Mouse (Mus musculus): Measurements from ENCODE around the gene Dnlz. TPM values are rescaled to one million over a fixed set of nuclear protein-coding genes. Genes with fewer than 3 reads are reported as not detected.

The Dnlz gene
- 0.67 TPM for polyA plus RNA-seq (2014; fragmentation: Illumina TruSeq; extraction: RNeasy Lipid Tissue Mini Kit (QIAGEN cat#74804); ENCODE audit: low replicate concordance)

GRCm38 (mm10) chr2:26351358-26352290, at the start of gene Dnlz:
Gene Dnlz, minus strand, starts transcription at chr2:26352110.

GRCm38 (mm10) chr2:26389154-26389690, 37.3 kb upstream of the Dnlz start, which contains the start of the genes Entr1 and Pmpca:
Gene Entr1, minus strand, starts transcription at chr2:26389316.
Gene Pmpca, plus strand, starts transcription at chr2:26389339.

GRCm38 (mm10) chr2:26380131-26380771, 28.3 kb upstream of the Dnlz start, which contains the start of gene Snapc4:
Gene Snapc4, minus strand, starts transcription at chr2:26380653.

GRCm38 (mm10) chr2:26360772-26361171, 8.9 kb upstream of the Dnlz start, which contains the start of gene Card9:
Gene Card9, minus strand, starts transcription at chr2:26360918.

GRCm38 (mm10) chr2:26315072-26315924, 36.6 kb downstream of the Dnlz start, which contains the start of gene Gpsm1:
Gene Gpsm1, plus strand, starts transcription at chr2:26315515.

Other genes starting within 250 kb of the Dnlz start
- gene Nacc2, start 228.9 kb downstream of the Dnlz start, polyA plus RNA-seq (2014; fragmentation: Illumina TruSeq; extraction: RNeasy Lipid Tissue Mini Kit (QIAGEN cat#74804); ENCODE audit: low replicate concordance), result 9.4 TPM
- not detected for gene Lhx3, start 143.8 kb downstream of the Dnlz start, polyA plus RNA-seq (2014; fragmentation: Illumina TruSeq; extraction: RNeasy Lipid Tissue Mini Kit (QIAGEN cat#74804); ENCODE audit: low replicate concordance)
- 6.0 TPM for gene Qsox2, start 114.6 kb downstream of the Dnlz start, polyA plus RNA-seq (2014; fragmentation: Illumina TruSeq; extraction: RNeasy Lipid Tissue Mini Kit (QIAGEN cat#74804); ENCODE audit: low replicate concordance)
- gene Ccdc187, start 57.6 kb downstream of the Dnlz start, polyA plus RNA-seq (2014; fragmentation: Illumina TruSeq; extraction: RNeasy Lipid Tissue Mini Kit (QIAGEN cat#74804); ENCODE audit: low replicate concordance), result 0.11 TPM
- gene Gpsm1, start 36.6 kb downstream of the Dnlz start, polyA plus RNA-seq (2014; fragmentation: Illumina TruSeq; extraction: RNeasy Lipid Tissue Mini Kit (QIAGEN cat#74804); ENCODE audit: low replicate concordance), result not detected
- not detected for gene Card9, start 8.8 kb upstream of the Dnlz start, polyA plus RNA-seq (2014; fragmentation: Illumina TruSeq; extraction: RNeasy Lipid Tissue Mini Kit (QIAGEN cat#74804); ENCODE audit: low replicate concordance)
- gene Snapc4, start 28.5 kb upstream of the Dnlz start, polyA plus RNA-seq (2014; fragmentation: Illumina TruSeq; extraction: RNeasy Lipid Tissue Mini Kit (QIAGEN cat#74804); ENCODE audit: low replicate concordance), result 2.5 TPM
- gene Entr1, start 37.2 kb upstream of the Dnlz start, polyA plus RNA-seq (2014; fragmentation: Illumina TruSeq; extraction: RNeasy Lipid Tissue Mini Kit (QIAGEN cat#74804); ENCODE audit: low replicate concordance), result 27.0 TPM
- gene Pmpca, start 37.2 kb upstream of the Dnlz start, polyA plus RNA-seq (2014; fragmentation: Illumina TruSeq; extraction: RNeasy Lipid Tissue Mini Kit (QIAGEN cat#74804); ENCODE audit: low replicate concordance), result 81.5 TPM
- 4.4 TPM for gene Inpp5e, start 57.1 kb upstream of the Dnlz start, polyA plus RNA-seq (2014; fragmentation: Illumina TruSeq; extraction: RNeasy Lipid Tissue Mini Kit (QIAGEN cat#74804); ENCODE audit: low replicate concordance)
- gene Sec16a, start 93.1 kb upstream of the Dnlz start, polyA plus RNA-seq (2014; fragmentation: Illumina TruSeq; extraction: RNeasy Lipid Tissue Mini Kit (QIAGEN cat#74804); ENCODE audit: low replicate concordance), result 58.1 TPM
- gene Notch1, start 164.6 kb upstream of the Dnlz start, polyA plus RNA-seq (2014; fragmentation: Illumina TruSeq; extraction: RNeasy Lipid Tissue Mini Kit (QIAGEN cat#74804); ENCODE audit: low replicate concordance), result 1.1 TPM
- gene Egfl7, start 227.9 kb upstream of the Dnlz start, polyA plus RNA-seq (2014; fragmentation: Illumina TruSeq; extraction: RNeasy Lipid Tissue Mini Kit (QIAGEN cat#74804); ENCODE audit: low replicate concordance), result 1.0 TPM
- not detected for gene Gm20532, start 234.5 kb upstream of the Dnlz start, polyA plus RNA-seq (2014; fragmentation: Illumina TruSeq; extraction: RNeasy Lipid Tissue Mini Kit (QIAGEN cat#74804); ENCODE audit: low replicate concordance)